Mouse (Mus musculus): Measurements from ENCODE around the gene Atg7.

Atg7 gene

DNA sequence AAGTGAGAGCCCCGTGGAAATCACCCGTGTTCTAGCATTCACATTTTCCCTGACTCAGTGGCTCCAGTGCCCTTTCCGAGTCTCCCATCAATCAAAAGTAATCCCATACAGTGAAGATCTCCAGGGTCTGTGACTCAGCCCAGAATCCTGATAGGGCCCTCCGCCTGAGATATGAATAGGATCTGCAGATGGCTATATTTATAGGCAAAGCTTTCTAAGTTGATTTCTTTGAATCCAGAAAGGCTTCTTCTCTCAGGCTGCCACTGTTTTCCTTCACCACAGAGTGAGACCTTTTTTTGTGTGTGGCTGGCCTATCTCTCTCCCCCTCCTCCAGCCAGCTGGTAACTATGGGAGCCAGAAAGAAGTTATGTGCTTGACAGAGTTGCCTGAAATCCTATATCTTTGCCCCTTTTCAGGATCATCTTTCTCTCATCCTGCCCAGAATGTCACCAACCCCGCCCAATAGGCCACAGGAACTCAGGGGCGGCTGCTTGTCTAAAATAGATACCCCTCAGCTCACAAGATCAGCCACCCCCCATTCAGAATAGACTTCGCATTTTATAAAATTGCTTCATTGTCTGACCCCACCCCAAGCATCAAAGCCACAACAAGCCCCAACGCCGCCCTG, 190.3 kb downstream of the Atg7 start:
- in situ Hi-C loops (cut with MboI; ENCODE audit: low pct_unique_long_range_greater_than_20kb in 1 of 2, low sequenced_read_pairs in 2 of 2, unreplicated experiment in 1 of 2), result no loop called here

DNA sequence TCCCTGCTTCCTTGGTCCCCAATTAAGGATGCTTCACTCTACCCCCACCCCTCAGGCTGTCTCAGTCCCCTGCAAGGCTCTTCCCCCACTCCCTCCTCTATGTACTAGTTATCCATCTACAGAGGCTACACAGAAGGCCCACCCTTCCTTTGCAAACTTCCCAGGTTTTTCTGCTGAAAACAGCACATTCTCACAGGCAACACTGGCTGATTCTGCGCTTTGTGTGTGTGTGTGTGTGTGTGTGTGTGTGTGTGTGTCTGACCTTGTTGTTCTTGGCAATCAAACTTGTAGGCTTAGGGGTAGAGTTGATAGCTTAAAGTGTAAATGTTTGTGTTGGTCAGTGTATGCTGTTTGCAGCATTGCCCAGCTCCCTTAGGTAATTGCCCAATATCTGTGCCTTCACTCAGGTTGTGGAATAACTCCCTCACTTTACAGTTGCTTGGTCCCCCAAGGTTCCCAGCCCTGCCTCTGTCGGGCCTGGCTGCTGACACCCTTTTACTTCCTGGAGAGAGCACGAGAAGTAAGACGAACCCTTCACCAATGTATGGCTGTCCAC, 191.0 kb downstream of the Atg7 start:
- in situ Hi-C loops (cut with MboI; ENCODE audit: low pct_unique_long_range_greater_than_20kb in 1 of 2, low sequenced_read_pairs in 2 of 2, unreplicated experiment in 1 of 2), result no loop called here

DNA sequence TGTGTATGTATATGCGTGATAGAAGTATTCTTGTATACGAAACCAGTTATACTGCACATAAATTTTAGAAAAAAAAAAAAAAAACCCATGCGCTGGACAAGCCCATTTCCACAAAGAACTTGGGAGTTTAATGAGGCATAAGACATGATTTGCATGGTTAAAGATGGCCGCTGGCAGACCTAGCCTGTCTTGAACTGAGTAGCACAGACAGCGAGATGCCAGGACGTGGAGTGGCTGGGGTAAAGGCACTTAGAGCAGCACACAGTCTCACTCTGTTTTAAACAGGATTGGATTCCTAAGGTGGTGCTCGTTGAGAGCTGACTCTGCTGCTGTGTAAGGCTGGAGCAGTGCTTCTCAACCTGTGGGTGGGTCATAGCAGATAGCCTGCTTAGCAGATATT, 192.4 kb downstream of the Atg7 start:
- in situ Hi-C loops (cut with MboI; ENCODE audit: low pct_unique_long_range_greater_than_20kb in 1 of 2, low sequenced_read_pairs in 2 of 2, unreplicated experiment in 1 of 2), result no loop called here

DNA sequence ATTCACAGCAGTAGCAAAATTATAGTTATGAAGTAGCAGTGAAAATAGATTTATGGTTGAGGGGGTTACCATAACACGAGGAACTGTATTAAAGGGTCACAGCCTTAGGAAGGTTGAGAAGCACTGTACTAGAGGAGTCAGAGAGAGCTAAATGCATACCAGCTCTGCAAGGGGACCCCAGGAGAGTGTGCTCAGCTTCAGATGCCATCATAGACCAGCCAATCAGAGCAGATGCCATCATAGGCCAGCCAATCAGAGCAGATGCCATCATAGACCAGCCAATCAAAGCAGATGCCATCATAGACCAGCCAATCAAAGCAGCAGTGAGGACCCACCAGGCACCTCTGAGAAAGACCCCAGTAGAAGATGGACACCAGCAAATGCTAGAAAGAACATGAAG, 192.9 kb downstream of the Atg7 start:
- in situ Hi-C loops (cut with MboI; ENCODE audit: low pct_unique_long_range_greater_than_20kb in 1 of 2, low sequenced_read_pairs in 2 of 2, unreplicated experiment in 1 of 2), result no loop called here

DNA sequence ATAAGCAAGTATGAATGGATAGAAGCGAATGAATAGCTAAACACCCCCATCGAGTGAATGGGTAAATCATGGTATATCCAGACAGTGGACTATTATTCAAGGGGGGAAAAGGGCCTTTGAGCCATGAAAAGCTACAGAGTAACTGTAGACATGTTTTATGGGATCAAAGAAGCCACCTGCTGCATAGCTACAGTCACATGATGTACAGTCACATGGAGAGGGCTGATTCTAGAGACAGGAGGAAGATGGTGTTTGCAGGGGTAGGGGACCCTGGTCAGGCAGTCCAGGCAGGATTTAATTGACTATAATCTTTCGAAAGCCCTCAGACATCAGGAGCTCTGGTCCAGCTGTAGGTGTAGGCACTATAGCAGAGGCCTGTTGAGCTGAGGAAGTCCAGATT, 193.5 kb downstream of the Atg7 start:
- in situ Hi-C loops (cut with MboI; ENCODE audit: low pct_unique_long_range_greater_than_20kb in 1 of 2, low sequenced_read_pairs in 2 of 2, unreplicated experiment in 1 of 2), result no loop called here

DNA sequence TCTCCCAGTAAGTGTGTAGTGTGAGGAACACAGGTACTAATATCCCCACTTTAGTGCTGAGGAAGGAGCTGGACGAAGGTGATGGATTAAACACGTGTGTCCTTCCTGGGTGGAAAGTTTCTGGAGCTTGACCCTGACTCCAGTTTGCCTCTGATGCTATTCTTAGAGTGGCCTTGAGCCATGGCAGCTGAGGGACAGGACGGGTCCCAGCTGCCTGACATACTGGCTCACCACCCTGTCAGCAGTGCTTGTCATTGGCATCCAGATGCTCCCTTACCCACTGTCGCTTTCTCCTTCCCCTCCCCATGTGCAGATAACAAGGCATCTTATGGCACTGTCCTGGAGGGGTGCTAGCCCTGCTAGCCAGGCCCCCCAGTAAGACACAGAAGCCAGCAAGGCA, 196.0 kb downstream of the Atg7 start:
- in situ Hi-C loops (cut with MboI; ENCODE audit: low pct_unique_long_range_greater_than_20kb in 1 of 2, low sequenced_read_pairs in 2 of 2, unreplicated experiment in 1 of 2), result no loop called here

DNA sequence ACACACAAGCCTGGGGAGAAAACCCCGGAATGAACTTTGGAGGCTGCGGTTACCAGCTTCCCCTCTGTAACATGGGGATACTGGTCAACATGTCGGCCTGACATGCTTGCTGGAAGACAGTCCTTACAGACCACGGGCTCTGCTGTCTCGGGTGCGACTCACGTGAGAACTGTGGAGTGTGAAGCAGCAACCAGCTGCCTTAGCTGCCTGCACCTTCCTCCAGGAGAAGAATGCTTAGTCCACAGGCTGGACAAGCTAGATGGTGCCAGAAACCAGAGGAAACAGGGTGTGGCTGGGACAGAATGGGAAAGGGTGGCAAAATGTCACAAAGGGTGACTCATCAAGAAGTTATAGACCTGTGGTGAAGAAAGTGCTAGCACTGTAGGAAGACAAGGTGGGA, 197.1 kb downstream of the Atg7 start:
- in situ Hi-C loops (cut with MboI; ENCODE audit: low pct_unique_long_range_greater_than_20kb in 1 of 2, low sequenced_read_pairs in 2 of 2, unreplicated experiment in 1 of 2), result no loop called here

DNA sequence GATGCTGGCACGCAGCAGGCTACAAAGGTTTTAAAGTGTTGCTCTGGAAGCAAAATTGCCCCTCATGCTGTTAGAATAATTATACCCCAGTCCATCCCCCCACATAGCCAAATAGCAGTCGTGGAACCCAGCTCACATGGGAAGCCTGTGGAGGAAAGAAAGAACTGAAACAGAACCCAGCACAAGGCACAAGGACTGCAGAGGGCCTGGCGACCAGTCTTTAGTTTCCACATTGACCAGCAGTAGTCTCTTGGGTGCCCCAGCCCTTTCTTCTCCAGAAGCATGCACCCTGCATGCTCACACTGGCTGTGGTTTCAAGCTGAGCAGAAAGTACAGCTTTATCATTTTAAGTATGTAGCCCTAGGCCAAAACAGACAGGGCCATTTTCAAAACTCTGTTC, 199.2 kb downstream of the Atg7 start:
- in situ Hi-C loops (cut with MboI; ENCODE audit: low pct_unique_long_range_greater_than_20kb in 1 of 2, low sequenced_read_pairs in 2 of 2, unreplicated experiment in 1 of 2), result no loop called here

DNA sequence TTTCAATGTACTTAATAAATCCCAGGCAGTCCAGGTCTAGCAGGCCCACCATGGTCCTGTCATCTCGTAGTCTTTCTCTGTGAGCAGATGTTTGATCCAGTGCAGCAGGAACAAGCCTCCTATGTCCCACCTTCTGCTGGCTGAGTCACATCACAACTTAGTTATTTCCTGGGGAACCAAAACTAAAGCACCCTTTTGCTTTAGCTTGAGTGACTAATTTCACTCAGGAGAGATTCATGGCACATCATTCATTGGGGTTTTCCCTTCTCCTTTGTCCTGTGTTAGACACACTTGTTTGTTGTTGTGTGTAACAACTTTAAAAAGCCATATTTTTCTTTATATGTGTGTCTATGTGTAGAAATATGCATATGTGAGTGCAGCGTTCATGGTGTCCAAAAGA, 200.0 kb downstream of the Atg7 start:
- in situ Hi-C loops (cut with MboI; ENCODE audit: low pct_unique_long_range_greater_than_20kb in 1 of 2, low sequenced_read_pairs in 2 of 2, unreplicated experiment in 1 of 2), result no loop called here

DNA sequence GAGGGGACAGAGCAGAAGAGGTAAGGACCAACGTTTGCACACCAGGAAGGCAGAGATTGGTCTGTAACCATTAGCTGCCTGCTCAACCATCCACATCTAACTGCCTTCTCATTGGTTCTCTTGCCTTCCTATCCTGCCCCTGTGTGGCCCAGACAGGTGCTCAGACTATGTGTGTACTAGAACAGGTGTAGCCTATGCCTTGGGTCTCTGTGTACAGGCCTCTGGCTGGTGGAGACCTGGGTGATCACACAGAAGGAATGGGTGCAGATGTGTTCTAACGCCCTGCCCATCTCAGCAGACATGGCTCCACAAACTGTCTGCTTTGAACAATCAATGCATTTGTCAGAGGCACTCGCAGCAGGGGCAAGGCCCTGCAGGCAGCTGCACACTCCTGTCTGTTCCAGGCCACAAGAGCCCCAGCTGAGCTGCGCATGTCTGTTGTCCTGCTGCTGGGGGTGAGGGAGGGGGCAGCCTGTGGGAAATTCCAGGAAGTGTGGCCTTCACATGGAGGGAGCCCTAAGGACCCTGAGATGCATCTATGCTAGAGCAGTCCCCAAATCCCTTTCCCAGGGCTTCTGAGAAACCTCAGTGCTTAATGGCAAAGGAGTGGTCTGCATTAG, 203.4 kb downstream of the Atg7 start:
- in situ Hi-C loops (cut with MboI; ENCODE audit: low pct_unique_long_range_greater_than_20kb in 1 of 2, low sequenced_read_pairs in 2 of 2, unreplicated experiment in 1 of 2), result no loop called here

DNA sequence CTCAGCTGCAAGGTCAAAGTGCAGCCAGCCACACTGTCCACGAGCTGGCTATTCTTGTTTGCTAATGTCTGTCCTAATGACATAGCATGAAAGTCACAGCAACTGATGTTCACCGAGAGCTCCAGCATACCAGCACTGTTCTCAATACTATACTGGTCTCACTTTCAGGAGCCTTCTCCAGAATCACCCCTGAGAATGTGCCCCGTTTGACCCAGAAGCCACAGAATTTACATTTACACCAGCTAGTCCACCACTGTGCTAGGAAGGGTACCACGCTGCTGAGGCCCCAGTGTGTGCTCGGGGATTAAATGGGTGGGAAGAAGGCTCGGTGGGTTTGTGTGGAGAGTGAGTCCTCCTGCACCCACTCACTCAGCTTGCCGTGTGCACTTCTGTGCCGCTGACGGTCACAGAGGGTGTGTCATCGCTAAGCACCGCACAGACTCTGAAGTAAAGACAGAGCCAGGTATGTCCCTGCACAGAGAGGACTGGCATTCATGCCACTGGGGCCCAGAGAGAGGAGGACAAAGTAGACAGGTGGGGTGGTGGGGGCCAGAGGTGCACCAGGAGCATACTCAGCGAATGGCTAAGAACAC, 204.8 kb downstream of the Atg7 start:
- in situ Hi-C loops (cut with MboI; ENCODE audit: low pct_unique_long_range_greater_than_20kb in 1 of 2, low sequenced_read_pairs in 2 of 2, unreplicated experiment in 1 of 2), result no loop called here

DNA sequence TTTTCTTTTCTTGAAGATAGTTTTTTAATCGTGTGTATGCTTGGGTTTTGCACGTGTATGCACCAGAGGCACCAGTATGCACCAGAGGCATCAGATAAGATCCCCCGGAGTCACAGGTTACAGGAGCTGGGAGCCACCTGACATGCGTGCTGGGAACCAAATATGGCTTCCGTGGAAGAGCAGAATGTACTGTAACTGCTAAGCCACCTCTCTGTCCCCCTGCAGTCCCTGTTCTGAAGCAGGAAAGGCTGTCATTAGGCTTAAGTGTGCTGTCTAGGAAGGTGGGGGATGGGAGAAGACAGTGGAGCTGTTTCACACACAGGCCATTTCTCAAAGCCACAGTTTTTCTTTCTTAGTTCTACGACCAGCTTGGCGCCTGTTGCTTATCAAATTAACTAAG, 205.9 kb downstream of the Atg7 start:
- in situ Hi-C loops (cut with MboI; ENCODE audit: low pct_unique_long_range_greater_than_20kb in 1 of 2, low sequenced_read_pairs in 2 of 2, unreplicated experiment in 1 of 2), result no loop called here

DNA sequence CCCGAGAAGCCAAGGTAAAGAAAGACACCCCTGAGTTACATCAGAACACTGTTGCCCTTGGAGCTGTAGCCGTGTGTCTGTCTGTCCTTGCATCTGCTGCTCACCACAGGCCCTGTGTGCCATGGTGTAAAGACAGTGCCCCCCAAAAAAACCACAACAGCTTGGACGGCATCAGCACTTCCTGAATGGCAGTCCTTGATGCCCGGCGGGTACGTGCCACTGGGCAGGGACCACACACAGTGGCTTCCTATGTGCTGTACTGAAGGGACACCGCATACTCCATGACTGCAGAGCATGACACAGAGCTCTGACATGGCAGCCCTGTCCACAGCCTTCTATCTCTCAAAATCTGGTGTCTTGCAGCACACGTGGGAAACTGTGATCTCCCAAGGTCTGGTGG, 206.9 kb downstream of the Atg7 start:
- in situ Hi-C loops (cut with MboI; ENCODE audit: low pct_unique_long_range_greater_than_20kb in 1 of 2, low sequenced_read_pairs in 2 of 2, unreplicated experiment in 1 of 2), result no loop called here

DNA sequence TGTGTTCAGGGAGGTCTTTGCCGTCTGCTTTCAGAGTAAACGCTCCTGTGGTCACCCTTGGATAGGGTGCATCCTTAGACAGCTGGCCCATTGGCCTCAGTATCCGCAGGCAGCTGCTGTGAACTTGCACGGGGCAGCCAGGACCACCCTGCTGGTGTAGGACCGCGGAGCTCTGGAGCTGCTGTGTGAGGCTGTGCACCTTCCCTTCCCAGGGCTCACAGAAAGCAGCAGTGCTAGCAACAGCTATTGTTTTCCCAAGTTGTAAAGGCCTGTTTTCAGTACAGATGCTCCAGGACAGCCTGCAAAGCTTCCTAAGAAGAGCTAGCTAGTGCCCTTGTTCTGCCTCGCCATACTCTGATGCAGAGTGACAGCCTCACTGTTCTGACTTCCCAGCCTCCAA, 208.8 kb downstream of the Atg7 start:
- in situ Hi-C loops (cut with MboI; ENCODE audit: low pct_unique_long_range_greater_than_20kb in 1 of 2, low sequenced_read_pairs in 2 of 2, unreplicated experiment in 1 of 2), result no loop called here

DNA sequence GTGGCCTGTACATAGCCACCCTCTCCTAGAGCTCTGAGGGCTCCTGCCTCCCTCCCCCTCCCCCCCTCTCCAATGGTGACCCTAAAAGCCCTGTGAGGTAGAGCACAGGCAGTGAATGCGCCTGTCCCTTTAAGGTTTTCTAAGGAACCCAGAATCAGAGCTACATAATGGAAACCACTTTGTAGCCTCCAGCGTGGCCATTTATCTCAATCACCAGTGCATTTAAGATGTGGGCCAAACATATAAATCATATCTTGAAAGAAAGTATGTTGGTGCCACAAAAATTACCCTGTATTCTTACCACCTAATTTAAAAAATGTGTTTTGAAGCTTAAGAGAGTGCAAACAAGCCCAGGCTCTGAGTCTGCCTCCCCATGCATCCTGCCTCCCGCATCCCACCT, 209.8 kb downstream of the Atg7 start:
- in situ Hi-C loops (cut with MboI; ENCODE audit: low pct_unique_long_range_greater_than_20kb in 1 of 2, low sequenced_read_pairs in 2 of 2, unreplicated experiment in 1 of 2), result no loop called here

DNA sequence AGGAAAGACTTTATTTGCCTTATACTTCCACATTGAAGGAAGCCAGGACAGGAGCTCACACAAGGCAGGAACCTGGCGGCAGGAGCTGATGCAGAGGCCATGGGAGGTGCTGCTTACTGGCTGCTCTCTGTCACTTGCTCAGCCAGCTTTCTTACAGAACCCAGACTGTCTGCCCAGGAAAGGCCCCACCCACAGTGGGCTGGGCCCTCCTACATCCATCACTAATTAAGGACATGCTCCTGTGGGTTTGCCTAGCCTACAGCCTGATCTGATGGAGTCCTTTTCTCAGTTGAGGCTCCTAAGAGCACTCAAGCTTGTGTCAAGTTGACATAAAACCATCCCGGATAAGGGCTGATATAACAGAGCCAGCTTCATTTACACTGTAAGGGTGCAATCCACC, 211.5 kb downstream of the Atg7 start:
- in situ Hi-C loops (cut with MboI; ENCODE audit: low pct_unique_long_range_greater_than_20kb in 1 of 2, low sequenced_read_pairs in 2 of 2, unreplicated experiment in 1 of 2), result no loop called here

DNA sequence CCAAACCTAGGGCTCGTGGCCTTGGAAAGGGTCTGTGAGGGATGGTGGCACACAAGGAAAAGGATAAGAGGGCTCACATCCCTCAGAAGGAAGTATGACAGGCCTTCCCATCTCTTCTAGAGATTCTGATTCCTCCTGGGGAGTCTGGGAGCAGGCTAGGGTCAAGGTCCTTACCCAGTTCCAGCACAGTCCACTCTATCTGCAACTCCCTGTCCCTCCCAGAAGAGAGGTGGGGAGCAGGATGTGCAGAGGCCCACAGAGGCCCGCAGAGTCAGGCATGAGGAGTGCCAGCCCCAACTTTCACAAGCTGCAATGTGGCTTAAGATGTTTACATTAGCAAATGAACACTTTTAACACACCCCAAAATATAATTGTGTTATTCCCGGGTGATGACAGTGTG, 212.7 kb downstream of the Atg7 start:
- in situ Hi-C loops (cut with MboI; ENCODE audit: low pct_unique_long_range_greater_than_20kb in 1 of 2, low sequenced_read_pairs in 2 of 2, unreplicated experiment in 1 of 2), result no loop called here

DNA sequence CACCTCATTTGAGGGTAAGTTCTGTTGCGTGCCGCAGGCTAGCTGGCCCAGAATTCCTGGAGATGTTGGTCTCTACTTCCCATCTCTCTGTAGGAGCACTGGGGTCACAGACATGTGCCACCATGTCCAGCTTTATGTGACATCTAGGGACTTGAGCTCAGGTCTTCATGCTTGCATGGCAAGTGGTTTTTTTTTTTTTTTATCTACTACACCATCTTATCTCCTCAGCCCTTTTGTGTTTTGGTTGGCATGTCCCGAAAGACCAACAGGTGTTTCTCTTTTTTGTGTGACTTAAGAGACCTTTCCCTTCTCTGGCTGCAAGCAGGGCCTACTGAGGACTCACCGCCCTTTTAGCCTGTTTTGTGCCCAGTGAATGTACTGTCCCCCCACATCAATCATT, 213.6 kb downstream of the Atg7 start:
- in situ Hi-C loops (cut with MboI; ENCODE audit: low pct_unique_long_range_greater_than_20kb in 1 of 2, low sequenced_read_pairs in 2 of 2, unreplicated experiment in 1 of 2), result no loop called here

DNA sequence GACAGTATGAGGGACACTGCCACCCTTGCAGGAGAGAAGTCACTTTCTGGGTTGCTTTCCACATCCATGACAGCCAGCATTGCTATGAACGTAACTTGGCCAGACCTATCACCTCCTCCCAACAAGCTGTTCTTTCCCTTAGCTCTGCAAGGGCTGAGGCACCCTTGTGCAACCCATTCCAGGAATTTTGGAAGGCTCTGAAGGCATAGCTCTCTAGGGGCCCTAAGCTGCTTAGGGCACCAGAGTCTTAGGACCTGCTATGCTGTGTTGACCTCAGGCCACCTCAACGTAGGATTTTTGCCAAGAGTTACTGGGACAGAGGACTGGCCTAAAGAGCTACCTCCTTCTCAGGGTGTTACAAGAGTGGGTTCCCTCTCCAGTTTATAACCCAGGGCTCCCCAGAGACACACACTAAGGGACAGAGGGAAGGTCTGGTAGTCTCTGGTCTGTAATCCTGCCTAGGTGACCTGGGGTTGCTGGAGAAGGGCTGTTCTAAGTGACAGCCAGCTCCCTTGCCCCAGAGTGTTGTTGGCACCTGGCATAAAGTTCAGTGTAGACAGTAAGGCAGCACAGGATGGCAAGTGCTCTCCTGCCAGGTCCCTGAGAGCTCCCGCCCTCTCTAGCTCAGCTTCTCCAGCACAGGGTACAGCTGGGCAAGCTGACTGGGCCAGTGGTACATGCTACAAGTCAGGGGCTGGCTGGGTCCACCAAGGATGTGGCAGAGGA, 215.3 kb downstream of the Atg7 start:
- in situ Hi-C loops (cut with MboI; ENCODE audit: low pct_unique_long_range_greater_than_20kb in 1 of 2, low sequenced_read_pairs in 2 of 2, unreplicated experiment in 1 of 2), result no loop called here

DNA sequence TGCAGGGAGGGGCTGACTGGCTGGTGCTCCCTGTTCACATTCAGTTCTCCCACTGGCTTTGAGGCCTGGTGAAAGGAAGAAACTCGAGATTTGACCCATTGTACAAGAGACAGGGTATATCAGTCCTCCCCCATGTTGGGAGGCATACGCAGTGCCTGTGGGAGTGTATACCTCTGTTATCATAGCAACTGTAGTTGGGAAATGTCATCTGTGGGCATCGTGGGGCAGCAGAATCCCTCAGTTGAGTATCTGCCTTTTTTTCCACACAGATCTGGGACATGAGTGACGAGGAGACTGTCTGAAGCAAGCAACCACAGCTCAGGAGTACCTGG, 215.8 kb downstream of the Atg7 start:
- in situ Hi-C loops (cut with MboI; ENCODE audit: low pct_unique_long_range_greater_than_20kb in 1 of 2, low sequenced_read_pairs in 2 of 2, unreplicated experiment in 1 of 2), result no loop called here

All from mouse embryonic stem cell (cell line).